Mouse (Mus musculus) midbrain, embryonic 13.5 days (tissue): ENCODE results near the gene Pde4c. TPM values are rescaled to one million over a fixed set of nuclear protein-coding genes. Genes with fewer than 3 reads are reported as not detected.

Experiments used
- ATAC-seq: fragments of 200-750 bp; cut with Nextera tagmentation; 2 replicates; pipeline ENCODE4 v1.8.0; 2017; ENCODE audit warnings: mild to moderate bottlenecking, moderate TSS enrichment, moderate library complexity
- H3K27ac ChIP-seq: fragments of 300-500 bp; sonication (generic); 2 replicates; pipeline ENCODE4 v1.5.1; 2015; ENCODE audit warnings: inconsistent platforms, mild to moderate bottlenecking, moderate library complexity
- H3K27me3 ChIP-seq: fragments of 300-500 bp; sonication (generic); 2 replicates; pipeline ENCODE4 v1.6.1; 2015; ENCODE audit warnings: mild to moderate bottlenecking, inconsistent platforms
- H3K36me3 ChIP-seq: fragments of 300-500 bp; sonication (generic); 2 replicates; pipeline ENCODE4 v1.6.1; 2015; ENCODE audit warnings: mild to moderate bottlenecking, inconsistent platforms
- H3K4me1 ChIP-seq: fragments of 300-500 bp; sonication (generic); replicated peaks from 2 replicates; pipeline ENCODE4 v1.6.1; 2015; ENCODE audit warnings: inconsistent platforms
- H3K4me2 ChIP-seq: fragments of 300-500 bp; sonication (generic); replicated peaks from 2 replicates; pipeline ENCODE4 v1.6.1; 2015; ENCODE audit warnings: moderate library complexity, mild to moderate bottlenecking, inconsistent platforms
- H3K4me3 ChIP-seq: fragments of 300-500 bp; sonication (generic); replicated peaks from 2 replicates; pipeline ENCODE4 v1.5.1; 2015; ENCODE audit warnings: mild to moderate bottlenecking, inconsistent platforms
- H3K9ac ChIP-seq: fragments of 300-500 bp; sonication (generic); replicated peaks from 2 replicates; pipeline ENCODE4 v1.6.1; 2015; ENCODE audit warnings: mild to moderate bottlenecking, inconsistent platforms
- H3K9me3 ChIP-seq: fragments of 300-500 bp; sonication (generic); 2 replicates; pipeline ENCODE4 v1.6.1; 2016; ENCODE audit warnings: mild to moderate bottlenecking, inconsistent platforms
- WGBS: fragments of 180-500 bp; shearing (Covaris S2); methylation state at CpG from one replicate; pipeline ENCODE4 v1.1.7; 2015; 5-methylcytosine and 5-hydroxymethylcytosine counted together
- polyA plus RNA-seq: library from polyadenylated mRNA; unstranded; fragments of >200 nt; fragmentation: Nextera tagmentation; extraction: Ambion mirVana; gene quantifications from 2 replicates; pipeline ENCODE4 v1.2.1, GENCODE M21; 2015

Pde4c gene
- polyA plus RNA-seq, 1 experiment from 2014 or later: 0.15 TPM

DNA sequence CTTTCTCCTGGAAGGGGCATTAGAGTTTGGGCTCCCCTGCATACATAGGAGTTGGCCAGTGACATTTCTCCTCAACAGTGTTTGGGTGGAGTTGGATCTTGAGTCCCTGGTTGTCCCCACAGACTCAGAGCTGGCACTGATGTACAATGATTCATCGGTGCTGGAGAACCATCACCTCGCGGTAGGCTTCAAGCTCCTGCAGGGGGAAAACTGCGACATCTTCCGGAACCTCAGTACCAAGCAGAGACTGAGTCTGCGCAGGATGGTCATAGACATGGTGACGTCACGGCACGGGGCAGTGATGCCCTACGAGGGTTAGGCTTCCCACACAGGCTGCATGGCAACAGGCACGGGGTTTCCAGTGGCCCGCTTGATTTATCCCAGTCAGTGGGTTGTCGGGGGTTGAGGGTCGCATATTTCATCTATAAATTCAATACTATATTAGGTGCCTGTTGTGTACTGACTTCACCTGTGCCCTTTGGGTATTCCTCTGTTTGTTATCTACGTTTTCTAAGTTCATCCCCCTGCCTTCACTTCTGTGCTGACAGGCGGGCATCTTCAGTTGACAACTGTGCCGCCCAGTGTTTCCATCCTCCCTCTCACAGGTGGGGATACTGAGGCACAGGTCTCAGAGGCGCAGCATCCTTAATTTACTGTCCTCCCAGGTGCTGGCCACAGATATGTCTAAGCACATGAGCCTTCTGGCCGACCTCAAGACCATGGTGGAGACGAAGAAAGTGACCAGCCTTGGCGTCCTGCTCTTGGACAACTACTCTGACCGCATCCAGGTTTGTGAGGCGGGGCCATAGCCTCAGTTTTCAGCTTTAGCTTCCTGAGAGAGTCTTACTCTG, 25.0 kb downstream of the Pde4c start:
- no peak overlapping the region for H3K4me3 ChIP-seq

DNA sequence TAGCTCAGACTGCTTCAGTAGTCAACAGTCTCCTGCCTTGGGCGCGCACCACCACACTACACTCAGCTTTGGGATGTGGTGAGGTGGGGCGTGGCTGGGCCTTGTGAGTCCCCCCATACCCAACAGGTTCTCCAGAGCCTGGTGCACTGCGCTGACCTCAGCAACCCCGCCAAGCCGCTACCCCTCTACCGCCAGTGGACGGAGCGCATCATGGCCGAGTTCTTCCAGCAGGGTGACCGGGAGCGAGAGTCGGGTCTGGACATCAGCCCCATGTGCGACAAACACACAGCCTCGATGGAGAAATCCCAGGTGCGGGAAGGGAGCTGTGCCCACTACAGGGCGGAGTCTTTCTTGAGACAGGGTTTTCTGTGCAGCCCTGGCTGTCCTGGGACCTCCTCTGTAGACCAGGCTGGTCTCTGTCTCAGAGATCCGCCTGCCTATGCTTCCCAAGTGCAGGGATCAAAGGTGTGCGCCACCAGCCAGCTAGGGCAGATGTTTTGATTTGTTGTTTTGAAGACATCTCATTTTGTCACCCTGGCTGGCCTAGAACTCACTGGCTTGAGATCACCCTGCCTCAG, 25.7 kb downstream of the Pde4c start:
- H3K4me2 ChIP-seq: no peak overlapping the region
- WGBS: 83% methylated on average over 19 of the region's 19 CpGs
- H3K4me3 ChIP-seq: no peak overlapping the region
- H3K36me3 ChIP-seq: no peaks in the 10 kb centered on the region
- peaks cover 50% of the 10 kb centered on the region for H3K27me3 ChIP-seq
- peaks cover 2% of the 10 kb centered on the region for H3K4me1 ChIP-seq
- H3K9me3 ChIP-seq: no peaks in the 10 kb centered on the region
- no peak overlapping the region for H3K27ac ChIP-seq
- H3K9ac ChIP-seq: no peak overlapping the region
- no peak for ATAC-seq

More for the DNA sequence above, 25.0 kb downstream of the Pde4c start:
- Histone ChIP-seq H3K4me2 (no peak overlapping the region), H3K27me3 (peaks cover 57% of the 10 kb centered on the region), H3K9me3 (no peaks in the 10 kb centered on the region), H3K36me3 (no peaks in the 10 kb centered on the region), H3K27ac (no peak overlapping the region), H3K4me1 (peaks cover 9% of the 10 kb centered on the region), H3K9ac (no peak overlapping the region)
- 87% methylated on average over 23 of the region's 23 CpGs for WGBS
- ATAC-seq: no peak

DNA sequence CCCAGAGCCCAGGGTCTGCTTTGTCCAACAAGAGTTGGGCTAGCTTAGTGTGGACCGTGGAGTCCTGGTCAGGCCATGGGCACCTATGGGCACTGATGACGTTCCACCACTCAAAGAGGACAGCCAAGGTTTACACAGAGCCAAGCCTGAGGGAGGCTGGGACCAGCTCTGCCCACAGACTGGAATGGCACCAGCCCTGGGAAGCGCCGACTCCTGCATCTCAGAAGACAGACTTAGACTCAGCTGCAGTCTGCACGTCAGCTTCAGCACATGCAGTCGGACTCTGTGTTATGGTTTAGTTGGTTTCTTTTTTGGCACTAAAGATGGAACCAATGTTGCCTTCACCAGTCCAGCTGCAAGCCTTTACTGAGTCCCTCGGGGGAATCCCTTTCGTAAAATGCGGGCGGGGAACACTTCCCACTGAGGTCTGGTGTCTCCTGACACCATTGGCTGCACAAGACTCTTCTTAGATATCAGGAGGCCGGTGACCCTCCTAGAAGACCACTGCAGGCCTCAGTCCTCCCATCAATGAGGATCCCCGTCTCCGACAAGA, 26.7 kb downstream of the Pde4c start:
- WGBS: 88% methylated on average over 13 of the region's 13 CpGs
- peaks cover 39% of the 10 kb centered on the region for H3K27me3 ChIP-seq
- no peak overlapping the region for H3K27ac ChIP-seq
- no peak overlapping the region for H3K4me2 ChIP-seq
- ATAC-seq: no peak
- no peak overlapping the region for H3K9ac ChIP-seq
- H3K36me3 ChIP-seq: no peaks in the 10 kb centered on the region
- H3K4me1 ChIP-seq: peaks cover 4% of the 10 kb centered on the region
- H3K9me3 ChIP-seq: no peaks in the 10 kb centered on the region
- no peak overlapping the region for H3K4me3 ChIP-seq

DNA sequence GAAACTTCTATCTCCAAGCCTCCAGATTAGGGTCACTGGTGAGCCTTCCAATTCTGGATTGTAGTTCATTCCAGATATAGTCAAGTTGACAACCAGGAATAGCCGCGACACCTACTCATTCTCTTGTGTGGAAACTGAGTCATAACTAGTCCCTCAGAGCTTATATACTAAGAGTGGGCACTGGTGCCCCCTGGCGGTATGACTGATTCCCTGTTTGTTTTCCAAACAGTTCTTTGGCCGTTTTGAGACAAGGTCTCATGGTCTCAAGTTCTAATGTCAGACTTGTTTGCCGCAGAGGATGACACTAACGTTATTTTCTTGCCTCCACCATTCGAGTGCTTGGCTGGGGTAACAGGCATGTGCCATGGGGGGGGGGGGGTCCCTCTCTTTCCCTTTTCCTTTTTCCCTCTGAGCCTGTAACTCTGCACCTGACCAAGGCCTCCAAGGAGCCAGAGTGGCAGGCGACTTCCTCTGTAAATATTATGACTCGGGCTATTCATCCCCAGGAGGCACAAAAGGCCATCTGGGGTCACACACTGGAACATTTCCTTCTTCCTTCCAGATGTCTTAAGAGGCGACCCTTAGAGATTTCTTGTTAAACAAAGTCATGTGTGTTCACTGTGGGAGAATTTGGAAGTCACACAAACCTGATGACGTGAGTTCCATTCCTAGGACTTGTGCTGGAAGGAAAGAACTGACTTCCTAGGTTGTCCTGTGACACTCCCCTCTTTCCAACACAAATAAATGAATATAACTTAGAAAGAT, 28.7 kb downstream of the Pde4c start:
- Histone ChIP-seq H3K9me3 (no peaks in the 10 kb centered on the region), H3K27ac (no peak overlapping the region), H3K4me1 (peaks cover 21% of the 10 kb centered on the region), H3K4me2 (no peak overlapping the region), H3K36me3 (peaks cover 12% of the 10 kb centered on the region), H3K27me3 (peaks cover 20% of the 10 kb centered on the region), H3K4me3 (no peak overlapping the region), H3K9ac (no peak overlapping the region)
- 47% methylated on average over 11 of the region's 11 CpGs for WGBS
- ATAC-seq: no peak

DNA sequence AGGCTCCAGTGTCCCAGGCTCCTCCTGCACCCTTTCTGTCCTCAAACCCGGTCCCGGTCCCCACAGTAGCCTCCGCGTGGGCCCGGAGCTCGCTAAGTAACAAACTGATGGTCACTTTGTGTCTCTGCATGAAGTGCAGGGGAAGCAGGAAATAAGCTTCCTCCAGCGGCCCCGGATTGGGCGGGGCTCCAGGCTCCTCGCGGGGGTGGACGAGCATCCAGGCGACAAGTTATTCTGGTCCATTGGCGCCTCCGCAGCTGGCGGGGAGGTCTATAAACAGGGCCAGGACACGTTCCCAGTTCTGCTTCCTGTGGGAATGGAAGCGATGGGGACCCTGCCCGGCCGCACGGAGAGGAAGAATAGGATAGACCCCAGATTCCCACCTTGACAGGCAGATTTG, 29.6 kb downstream of the Pde4c start:
- Histone ChIP-seq H3K4me1 (peaks cover 25% of the 10 kb centered on the region), H3K4me3 (no peak overlapping the region), H3K27me3 (peaks cover 11% of the 10 kb centered on the region; the same call in 1 of the 2 replicates), H3K27ac (no peak overlapping the region), H3K9me3 (no peaks in the 10 kb centered on the region), H3K4me2 (peak overlapping the region; percentile 3; the same call in 1 of the 2 replicates), H3K9ac (no peak overlapping the region), H3K36me3 (peaks cover 22% of the 10 kb centered on the region)
- ATAC-seq: no peak
- WGBS: 39% methylated on average over 21 of the region's 21 CpGs

DNA sequence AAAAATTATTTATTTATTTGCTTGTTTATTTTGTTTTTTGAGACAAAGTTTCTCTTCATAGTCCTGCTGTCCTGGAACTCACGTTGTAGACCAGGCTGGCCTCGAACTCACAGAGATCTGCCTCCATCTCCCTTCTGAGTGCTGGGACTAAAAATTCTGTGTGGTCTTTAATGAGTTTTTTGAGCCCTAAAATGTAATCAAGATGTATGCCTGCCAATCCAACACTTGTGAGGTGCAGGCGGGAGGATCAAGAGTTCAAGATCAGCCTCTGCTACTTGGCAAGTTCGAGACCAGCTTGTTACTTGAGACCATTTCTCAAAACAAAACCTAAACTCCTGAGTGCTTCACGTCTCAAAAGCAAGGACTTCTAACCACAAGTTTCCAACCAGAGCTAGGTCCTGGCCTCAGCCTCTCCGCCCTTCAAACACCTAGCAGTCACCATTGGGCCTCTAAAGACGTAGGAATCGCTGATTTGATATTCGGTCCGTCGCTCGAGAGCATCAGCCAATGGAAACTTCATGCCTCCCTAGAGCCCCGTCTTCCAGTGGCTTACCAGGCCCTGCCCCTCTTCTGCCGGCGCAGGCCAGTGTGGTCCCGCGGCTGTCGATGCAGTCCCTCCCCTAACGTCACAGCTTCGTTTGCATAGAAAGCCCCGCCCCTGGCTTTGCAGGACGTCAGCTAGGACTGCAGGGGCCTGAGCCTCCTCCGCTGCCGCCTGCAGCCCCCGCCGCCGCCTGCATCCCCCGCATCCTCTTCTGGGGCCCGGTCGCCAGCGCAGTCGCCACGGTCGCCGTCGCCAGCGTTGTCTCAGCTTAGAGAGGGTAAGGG, 30.7 kb downstream of the Pde4c start, which contains the start of gene Rab3a:
Gene Rab3a, plus strand, starts transcription at position 637 of the 828 bp plus-strand sequence.
- WGBS: 9% methylated on average over 37 of the region's 37 CpGs
- Histone ChIP-seq H3K4me3 (peak within 1 kb of the TSS; percentile 79), H3K4me1 (peaks cover 34% of the 10 kb centered on the region), H3K27ac (peak within 1 kb of the TSS; percentile 92), H3K4me2 (peak within 1 kb of the TSS; percentile 93), H3K9me3 (no peaks in the 10 kb centered on the region), H3K27me3 (peaks cover under 1% of the 10 kb centered on the region; the same call in 1 of the 2 replicates), H3K36me3 (peaks cover 31% of the 10 kb centered on the region), H3K9ac (peak within 1 kb of the TSS; percentile 84)
- ATAC-seq: peak; percentile 98

DNA sequence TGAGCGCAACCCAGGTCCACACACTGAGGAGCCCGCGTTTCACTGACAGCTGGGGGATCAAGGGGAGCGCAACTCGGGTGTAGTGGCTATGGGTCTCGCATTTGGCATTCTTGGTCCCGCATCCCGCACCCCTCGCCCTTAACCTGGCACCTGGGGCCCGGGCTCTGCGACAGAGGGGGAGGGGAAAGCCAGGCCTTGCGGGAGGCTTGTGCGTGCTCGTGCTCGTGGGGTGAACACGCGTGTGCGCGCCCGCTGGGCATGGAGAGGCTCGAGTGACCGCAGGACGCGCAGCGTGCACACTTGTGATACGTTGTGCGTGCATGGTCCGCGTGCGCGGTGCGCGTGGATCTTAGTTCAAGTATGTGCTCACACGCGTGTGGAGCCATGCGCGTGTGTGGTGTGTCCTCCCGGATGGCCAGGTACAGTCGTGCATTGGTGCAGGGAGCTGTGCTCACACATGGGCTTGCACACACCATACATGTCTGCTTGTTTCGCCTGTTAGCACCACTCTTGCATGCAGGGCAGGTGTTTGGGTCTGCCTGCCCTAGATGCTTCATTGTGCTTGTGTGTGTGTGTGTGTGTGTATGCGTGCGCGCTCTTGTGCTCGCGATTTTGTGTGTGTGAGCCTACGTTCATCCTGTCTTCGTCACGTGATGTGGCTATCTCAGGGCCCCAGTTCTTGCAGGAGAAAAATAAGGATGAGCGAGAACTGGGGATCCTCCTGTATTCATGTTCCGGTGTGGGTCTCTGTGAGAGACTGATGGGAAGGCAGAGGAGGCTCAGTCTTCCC, 31.5 kb downstream of the Pde4c start:
- Histone ChIP-seq H3K9ac (peak overlapping the region; percentile 84), H3K4me3 (peak overlapping the region; percentile 79), H3K9me3 (no peaks in the 10 kb centered on the region), H3K4me2 (peak overlapping the region; percentile 93), H3K36me3 (peaks cover 32% of the 10 kb centered on the region), H3K27ac (peak overlapping the region; percentile 92), H3K27me3 (no peaks in the 10 kb centered on the region), H3K4me1 (peaks cover 42% of the 10 kb centered on the region)
- 15% methylated on average over 50 of the region's 50 CpGs for WGBS
- ATAC-seq: peak; percentile 43

DNA sequence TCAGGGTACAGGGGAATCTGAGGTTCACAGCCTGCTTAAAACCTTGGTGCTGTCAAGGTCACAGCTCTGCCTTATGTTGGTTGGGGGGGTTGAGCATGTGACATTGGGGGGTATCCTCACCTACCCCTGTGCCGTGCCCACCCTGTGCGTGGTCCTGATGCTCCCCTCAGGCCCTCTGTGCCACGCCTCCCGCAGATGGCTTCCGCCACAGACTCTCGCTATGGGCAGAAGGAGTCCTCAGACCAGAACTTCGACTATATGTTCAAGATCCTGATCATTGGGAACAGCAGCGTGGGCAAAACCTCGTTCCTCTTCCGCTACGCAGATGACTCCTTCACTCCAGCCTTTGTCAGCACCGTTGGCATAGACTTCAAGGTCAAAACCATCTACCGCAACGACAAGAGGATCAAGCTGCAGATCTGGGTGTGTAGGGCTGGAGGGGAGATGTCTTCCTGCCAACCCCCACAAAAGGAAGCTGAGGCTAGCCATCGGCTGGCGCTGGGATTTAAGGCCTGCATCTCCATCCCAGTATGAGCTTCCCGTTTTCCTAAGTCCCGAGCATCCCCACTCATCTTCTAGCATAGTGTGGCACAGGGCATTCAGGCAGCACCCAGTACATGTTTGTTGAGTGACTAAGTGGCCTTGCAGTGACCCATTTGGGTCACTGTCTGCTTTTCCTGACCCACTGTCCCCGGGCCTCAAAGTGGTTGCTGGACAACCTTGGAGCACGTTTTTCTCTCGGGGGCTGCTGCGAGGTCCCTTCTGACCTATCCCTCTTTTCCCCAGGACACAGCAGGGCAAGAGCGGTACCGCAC, 32.3 kb downstream of the Pde4c start:
- Histone ChIP-seq H3K4me3 (peak overlapping the region; percentile 79), H3K27me3 (no peaks in the 10 kb centered on the region), H3K36me3 (peaks cover 32% of the 10 kb centered on the region), H3K4me1 (peaks cover 47% of the 10 kb centered on the region), H3K9ac (peak overlapping the region; percentile 84), H3K4me2 (peak overlapping the region; percentile 93), H3K9me3 (no peaks in the 10 kb centered on the region), H3K27ac (no peak overlapping the region)
- no peak for ATAC-seq
- WGBS: 85% methylated on average over 24 of the region's 24 CpGs

DNA sequence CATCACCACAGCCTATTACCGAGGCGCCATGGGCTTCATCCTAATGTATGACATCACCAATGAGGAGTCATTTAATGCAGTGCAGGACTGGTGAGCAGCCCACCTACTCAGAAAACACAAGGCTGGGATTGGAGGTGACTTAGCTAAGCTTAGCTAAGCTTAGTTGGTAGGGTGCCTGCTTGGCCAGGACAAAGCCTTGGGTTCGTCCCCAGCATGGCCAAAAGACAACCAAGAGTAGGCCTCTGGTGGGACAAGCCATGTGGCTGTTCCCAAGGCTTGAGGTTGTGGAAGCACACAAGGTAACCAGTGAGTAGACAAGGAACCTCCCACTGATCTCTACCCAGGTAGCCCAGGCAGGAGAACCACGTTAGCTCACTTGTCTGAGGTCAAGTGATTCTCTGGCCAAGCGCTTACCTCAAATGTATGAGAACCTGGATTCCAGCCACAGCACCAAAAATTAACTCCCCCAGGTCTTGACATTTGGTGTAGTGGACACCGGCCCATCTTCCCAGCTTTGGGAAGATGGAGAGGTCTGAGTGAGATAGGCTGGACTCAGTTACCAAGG, 33.0 kb downstream of the Pde4c start:
- Histone ChIP-seq H3K27ac (no peak overlapping the region), H3K36me3 (peaks cover 32% of the 10 kb centered on the region), H3K27me3 (no peaks in the 10 kb centered on the region), H3K4me1 (peaks cover 52% of the 10 kb centered on the region), H3K4me2 (no peak overlapping the region), H3K9me3 (no peaks in the 10 kb centered on the region), H3K9ac (no peak overlapping the region), H3K4me3 (no peak overlapping the region)
- 87% methylated on average over 6 of the region's 6 CpGs for WGBS
- no peak for ATAC-seq
